Mouse (Mus musculus) embryo, embryonic 11.5 days (tissue): Measurements from ENCODE around the gene Nek8.
A peak's percentile ranks its signal among the peaks of the same experiment; 100 is the strongest.

Experiments used
- DNase-seq: peaks from one replicate; pipeline ENCODE4 v3.0.0-alpha.2; 2012; ENCODE audit warnings: low read depth, low spot score

Gene Nek8

DNA sequence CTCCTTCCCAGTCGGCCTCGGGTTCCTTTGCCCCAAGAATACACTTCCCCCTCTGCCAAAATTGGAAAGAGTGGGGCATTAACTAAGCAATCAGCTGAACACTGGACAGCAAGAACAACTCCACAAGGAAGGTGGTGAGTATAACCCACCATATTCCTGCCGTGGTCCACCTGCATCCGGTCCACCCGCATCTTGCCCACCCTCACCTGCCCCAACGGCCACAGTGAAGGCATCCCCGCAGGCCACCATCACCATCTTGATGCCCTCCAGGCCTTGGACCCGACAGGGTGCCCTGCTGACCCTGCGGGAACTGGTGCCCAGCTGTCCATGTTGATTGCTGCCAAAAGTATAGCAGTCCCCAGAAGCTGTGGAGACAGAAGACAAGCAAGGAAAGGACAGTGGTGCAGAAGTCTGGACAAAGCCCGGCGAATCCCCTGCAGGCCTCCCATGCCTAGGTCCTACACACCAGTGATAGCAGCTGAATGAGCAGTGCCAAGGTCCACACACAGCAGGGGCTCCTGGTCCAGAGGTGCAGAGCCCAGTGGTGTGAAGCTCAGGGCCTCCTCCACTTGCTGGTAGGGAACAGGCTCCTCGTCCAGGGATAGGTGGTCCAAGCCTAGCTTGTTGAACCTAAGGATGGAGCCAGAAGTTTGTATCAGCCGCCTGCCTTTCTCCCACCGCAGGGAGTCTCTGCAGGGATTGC, 9.1 kb downstream of the Nek8 start:
- DNase-seq = no peak

DNA sequence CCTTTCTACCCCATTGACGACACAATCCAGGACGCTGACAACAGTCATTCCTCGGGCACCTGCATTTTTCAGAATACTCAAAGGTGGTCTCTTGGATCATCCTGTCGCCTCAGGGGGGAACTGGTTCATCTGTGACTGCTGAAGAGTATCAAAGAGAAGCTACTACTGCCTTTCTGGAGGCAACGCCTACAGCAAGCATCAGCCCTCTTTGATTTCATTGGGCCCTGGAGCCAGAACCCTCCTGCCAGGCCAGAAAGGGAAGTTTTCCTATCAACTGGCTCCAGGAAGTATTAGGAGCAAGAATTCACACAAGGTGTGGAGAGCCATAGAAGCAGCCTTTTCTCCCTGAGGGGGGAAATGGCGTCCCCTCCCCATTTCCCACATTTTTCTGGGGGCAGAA, 9.8 kb downstream of the Nek8 start:
- DNase-seq = no peak

DNA sequence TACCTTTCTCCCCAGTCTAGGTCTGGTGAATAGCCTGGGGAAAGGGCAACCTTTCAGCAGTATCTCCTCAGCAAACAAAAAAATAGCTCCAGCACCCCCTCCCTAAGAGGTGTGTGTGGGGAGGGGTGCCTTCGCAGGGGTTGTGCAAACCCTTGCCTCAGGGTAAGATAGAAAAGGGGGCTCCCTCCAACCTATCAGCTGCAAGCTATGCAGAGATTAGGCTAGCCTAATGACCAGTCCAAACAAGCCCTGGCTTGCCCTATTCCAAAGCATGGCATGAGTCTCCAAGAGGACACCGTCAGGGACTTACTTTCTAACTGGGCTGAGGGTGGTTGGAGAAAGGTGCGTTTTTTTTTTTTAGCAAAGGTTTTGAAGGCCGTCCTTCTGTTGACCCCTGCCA, 10.3 kb downstream of the Nek8 start:
- no peak for DNase-seq

DNA sequence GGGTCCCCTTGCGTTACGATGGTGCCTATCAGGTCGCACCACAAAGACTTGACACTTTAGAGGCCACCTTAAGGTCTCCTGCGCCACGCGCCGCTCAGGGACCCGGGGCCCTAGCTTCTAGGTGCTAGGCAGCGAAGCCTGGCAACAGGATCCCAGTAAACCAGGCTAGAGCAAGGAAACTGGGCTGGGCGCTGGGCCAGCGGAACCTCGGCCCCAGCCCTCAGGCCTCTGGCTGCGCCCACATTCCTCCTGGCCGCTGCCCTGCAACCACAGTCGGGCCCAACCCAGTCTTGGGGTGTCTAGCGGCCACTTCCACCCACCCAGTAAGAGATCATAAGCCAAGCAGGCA, 10.7 kb downstream of the Nek8 start:
- DNase-seq = no peak

DNA sequence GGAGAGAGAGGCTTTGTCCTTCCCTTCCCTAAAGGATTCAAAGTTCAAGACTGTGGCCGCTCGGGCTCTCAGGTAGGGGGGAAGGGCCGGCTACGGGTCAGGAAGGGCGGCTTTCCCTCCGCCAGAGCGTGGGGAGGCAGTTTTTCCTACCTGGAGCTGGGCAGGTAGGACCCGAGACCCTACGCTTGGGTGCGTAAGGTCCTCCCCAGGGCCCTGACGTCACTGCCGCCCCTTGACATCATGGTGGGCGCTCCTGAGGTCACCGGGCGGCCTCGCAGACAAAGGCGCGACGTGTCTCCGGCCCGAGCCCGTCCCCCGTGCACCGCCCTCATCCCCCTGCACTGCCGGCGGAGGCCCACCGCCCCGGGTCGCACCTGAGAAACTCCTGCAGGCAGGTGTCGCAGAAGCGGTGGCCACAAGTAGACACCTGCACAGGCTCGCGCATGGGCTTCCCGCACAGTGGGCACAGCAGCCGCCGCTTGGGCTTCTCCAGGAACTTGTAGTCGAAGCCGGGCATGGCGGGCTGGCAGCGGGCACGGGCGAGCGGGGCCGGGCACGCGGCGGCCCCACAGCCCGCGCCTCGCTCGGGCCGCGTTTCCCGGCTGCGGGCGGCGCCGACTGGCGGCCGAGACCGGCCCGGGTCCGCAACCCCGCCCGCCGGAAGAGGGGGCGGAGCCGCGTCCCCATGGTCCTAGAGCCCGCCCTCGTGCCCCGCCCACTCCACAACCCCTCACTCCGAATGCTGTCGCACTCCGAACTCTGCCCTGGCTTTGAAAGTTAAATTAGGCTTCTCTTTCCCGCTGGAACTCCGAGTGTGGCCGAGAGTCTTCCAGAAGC, 11.3 kb downstream of the Nek8 start, which contains the start of gene Traf4:
Gene Traf4, minus strand, starts transcription at position 666 of the 837 bp plus-strand sequence.
- peak; percentile 82 for DNase-seq

DNA sequence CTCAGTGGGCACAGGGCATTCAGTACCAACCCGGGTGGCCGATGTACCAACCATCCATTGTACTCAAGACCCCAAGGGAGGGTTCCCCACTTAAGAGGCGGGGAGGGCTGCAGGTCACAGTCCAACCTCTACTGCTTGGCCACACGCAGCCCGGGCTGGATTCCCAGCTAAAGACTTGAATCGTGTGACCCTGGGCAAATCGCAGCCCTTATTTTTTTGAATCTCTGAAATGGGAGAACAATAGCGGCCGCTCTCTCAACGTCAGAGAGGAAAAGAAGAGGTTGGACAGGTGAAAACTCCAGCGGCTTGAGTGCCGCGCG, 11.9 kb downstream of the Nek8 start:
- no peak for DNase-seq

DNA sequence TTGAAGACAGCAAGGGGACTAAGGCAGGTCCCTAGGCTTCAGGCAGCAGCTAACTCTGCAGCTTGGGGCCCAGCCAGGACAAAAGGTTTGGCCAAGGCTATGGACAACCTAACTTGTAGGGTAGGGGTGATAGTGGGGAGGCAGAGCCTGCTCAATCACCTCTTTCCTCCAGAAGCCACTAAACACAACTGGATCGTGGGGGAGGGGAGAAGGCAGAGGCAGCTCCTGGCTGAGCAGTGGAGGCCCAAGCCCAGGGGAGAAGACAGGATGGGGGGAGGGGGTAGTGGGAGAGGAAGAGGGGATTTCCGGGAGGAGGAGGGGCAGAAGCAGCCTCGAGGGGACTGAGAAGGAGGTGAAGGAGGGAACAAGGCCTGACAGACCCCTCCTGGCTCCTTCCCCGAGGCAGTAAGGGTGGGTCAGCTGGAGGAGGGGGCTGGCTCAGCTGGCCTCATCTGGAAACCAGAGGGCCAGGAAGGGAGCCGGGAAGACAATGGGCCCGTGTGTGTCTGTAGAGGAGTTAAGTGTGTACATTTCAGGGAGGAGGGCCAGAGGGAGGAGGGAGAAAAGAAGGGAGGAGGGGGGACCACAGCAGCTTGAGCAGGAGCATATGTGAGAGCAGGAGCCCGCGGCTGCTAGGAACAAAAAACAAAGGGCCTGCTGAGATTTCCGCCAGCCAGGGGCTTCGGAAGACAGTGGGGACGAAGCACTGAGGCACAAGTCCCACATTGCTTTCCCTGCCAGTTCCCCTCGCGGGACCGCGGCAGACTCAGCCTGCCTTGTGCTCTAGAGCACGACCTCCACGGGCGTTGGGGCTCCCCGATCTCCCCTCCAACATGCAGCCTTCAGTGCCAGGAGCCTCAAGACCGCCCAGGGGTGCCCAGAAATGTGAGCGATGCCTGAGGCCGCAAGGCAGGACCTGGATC, 12.5 kb downstream of the Nek8 start:
- peak; percentile 73 for DNase-seq

DNA sequence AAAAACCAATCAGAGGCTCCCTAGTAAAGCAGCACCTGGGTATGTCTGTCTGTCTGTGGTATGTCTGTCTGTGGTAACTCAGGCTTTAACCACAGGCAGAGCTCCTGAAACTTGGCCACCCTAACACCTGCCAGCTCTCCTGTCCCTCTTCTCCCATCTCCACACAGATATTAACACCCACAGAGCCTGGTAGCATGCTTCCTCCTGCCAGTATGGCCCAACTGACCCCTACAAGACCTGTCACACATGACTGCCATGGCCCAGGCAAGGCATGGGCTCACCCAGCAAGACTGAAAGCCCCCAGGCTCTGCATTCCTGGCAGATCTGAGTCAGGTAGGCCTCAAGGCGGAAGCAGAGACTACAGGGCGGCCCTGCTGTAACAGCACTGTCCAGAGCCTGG, 13.4 kb downstream of the Nek8 start:
- DNase-seq = no peak

DNA sequence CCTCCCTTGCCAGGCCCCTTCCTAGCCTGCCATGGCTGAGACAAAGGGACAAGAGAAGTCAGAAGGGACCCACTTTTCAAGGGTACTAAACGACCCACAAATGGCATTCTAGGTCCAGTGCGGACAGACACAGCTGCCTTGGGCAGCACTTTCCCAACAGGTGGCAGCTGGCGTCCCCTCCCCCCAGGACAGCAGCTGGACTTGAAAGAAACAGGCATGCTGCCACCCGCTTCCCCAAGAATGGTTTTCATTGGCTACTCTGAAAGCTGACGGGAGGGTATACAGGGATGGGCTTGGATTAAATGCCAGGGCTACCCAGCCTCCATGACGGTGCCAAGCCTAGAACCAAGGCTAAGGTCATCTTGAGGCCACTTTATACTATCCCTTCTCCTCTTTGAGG, 14.0 kb downstream of the Nek8 start:
- no peak for DNase-seq

DNA sequence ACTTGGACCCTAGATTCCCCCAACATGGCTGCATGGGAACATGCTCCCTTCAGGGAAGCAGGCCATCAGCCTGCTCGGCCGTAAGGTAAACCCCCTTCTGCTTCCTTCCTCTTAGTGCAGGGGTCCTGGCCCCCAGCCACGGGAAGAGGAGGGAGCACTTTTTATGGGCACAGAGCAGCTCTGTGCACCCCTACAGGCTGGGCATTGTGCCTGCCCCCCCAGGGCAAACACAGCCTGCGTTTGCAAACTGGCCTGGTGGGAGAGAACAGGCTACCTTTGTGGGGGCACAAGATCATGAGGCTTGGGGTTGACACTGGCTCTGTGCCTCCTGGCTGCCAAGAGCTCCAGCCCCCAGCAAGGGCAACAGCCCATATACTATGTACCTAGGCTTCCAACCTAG, 14.5 kb downstream of the Nek8 start:
- DNase-seq = no peak

DNA sequence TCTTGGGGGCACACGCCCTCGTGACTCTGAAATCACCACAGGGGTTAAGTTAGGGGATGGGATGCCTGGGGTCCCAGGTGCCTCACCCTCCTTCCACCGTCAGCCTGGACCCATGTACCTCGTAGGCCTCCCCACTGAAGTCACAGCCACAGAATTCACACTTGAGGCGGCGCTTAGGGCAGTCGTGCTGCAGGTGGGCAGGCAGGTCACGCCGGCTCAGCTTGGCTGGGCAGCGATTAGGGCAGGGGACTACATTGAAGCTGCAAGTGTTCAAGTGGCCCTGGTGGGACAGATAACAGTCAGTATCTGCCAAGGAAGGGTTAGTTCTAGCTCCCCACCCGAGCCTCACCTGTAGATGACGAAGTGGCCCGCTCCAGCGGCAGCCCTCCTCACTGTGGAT, 15.3 kb downstream of the Nek8 start:
- no peak for DNase-seq

DNA sequence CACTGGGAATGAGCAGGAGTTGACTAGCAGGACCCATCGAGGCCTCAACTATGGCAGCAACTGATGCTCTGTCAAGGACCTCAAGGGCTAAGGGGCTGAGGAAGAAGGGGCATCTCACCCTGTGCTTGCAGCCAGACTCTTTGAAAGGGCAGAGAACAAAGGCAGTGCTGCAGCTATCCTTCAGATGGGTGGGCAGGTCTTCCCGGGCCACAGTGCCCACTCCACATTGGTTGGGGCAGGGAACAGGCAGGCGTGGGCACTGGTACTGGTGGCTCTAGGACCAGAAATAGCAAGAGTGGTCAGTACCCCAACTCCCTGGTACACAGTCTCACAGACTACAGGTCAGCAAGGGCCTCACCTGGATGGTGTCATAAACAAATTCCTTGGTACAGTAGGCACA, 15.8 kb downstream of the Nek8 start:
- no peak for DNase-seq

DNA sequence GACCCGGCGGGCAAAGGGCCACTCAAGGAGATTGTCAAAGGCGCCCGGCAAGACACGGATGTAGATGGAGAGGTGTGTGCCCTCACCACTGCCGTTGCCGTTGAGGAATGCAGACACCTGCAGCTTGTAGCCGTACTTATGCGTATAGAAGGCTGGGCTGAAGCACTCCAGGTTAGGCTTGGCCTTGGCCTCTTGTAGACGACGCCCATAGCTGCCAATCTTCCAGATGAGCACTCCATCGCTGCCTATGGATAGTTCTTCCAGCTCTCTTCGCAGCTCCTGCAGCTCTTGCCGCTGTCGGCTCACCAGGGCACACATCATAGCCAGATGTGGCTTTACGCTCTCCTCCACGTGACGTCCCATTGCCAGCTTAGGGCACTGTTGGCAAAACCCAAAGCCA, 16.3 kb downstream of the Nek8 start:
- DNase-seq = no peak

DNA sequence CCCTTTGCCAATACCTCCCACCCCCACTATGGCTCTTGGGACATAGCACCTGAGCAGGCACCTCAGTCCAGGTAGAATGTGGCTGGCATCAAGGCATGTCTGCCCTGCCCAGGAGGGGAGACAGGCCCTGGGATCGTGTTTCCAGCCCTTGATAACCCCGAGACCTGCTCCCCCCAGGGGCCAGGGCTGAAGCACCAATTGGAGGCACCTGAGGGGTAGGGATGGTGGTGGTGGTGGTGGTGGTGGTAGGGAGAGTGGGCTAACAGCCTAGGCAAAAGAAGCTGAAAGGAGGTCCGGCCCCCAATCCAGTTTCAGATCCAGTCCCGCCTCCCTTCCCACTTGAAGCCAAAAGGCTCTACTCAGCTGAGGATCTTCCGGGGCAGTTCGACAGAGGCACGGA, 16.9 kb downstream of the Nek8 start:
- DNase-seq = no peak

DNA sequence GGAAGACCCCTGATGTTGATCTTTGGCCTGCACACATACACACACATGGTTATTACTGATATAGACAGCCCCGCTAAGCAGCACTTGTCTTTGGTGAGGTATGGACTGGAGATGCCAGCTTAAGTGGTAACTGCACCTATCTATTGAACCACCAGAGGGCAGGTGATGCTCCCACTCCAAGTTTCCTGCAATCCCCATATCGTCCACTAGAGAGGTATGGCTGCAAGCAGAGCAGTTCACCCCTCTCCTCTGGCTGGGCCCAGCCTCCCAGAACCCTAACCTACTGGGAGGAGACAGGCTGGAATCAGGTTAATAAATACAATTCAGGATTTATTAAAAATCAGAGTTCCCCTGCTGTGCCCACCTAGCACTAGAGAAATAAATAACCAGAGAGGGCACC, 17.4 kb downstream of the Nek8 start:
- DNase-seq = peak; percentile 75

DNA sequence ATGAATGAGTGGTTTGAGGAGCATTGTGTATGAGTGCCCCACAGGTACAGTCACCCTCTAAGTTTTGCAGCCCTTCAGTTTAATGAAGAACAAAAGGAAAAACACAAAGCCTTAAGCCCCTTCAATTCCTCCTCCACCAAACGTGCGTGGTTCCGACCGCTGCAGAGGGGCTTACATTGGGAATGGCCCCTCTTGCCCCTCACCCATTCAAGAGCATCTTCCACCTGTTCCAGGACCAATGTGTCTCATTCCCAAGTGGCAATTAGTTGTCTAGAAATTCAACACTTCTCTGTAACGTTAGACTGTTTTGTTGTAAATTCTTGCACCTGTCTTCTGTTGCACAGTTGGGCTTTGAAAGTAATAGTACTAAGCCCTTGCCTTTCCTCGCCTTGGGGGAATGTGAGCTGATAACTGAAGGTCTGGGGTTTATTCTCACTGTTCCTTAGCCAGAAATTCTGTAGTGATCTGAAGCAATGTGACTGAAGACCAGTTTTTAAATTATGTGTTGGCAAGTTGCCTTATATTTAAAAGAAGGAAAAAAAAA, 20.2 kb downstream of the Nek8 start:
- DNase-seq = no peak

DNA sequence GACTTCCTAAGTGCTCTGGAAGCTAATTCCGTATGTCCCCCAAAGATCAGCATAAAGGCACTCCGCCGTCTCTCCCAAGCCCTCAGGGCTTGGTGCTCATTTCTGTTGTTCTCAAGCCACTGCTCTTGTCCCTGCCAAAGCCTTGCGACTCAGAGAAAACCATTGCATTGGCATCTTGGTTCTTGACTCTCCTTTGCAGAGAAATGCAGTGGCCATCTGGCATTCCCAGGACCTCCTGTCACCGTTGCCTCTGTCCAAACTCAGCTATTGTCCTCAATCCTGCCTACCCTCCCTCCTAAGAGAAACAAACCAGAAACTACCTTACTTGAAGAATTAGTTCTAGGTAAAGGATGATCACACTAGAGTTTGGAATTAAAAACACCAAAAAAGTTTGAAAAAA, 20.8 kb downstream of the Nek8 start:
- no peak for DNase-seq

DNA sequence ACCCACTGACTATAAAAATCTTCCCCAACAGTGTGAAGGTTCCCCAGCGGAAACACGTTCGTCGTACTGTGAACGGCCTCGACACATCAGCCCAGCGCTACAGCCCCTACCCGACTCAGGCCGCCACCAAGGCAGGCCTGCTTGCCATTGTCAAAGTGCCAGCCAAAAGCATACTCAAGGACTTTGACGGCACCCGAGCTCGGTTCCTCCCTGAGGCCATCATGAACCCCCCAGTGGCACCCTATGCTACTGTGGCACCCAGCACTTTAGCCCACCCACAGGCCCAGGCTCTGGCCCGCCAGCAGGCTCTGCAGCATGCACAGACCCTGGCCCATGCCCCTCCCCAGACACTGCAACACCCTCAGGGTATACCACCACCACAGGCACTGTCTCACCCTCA, 22.7 kb downstream of the Nek8 start:
- DNase-seq = no peak

DNA sequence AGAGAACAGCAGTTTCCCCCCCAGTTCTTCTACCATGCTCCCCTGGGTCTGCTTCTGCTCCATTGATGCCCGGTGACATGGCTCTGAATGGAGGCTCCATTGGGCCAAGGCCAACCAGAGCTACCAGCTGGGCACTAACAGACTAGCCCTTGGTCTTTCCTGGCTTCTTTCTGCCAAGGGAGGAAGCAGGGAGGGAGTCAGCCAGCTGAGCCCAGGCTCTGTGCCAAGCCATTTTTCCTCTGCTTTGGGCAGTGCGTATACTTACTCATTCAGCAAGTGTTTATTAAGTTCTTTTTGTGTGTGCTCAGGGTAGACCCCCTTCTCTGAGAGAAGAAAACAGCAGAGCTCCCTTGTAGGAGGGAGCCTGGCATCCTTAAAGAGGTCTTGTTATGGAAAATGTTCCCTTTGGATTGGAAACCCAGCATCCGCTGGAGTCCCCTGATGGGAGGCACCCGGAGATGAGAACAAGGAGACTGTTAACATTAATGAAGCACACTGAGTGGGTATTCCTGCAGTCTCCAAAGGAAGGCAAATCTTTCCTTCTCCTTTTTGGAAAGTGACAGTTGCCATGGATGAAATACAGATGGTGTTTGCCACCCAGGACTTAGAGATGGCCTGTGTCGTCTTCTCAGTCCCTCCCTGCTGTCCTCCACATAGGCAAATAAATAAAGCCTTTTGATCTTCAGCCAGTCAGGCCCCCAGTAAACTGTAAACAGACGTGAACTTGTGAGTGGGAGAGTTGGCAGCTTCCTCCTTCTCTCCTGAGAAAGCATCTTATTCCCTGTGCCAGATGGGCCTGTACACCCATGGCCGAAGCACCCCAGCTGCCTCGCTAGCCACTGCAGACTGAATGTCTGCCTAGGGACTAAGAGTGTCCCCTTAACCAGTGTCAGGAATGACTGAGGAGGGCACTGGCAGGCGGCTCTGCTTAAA, 23.9 kb downstream of the Nek8 start:
- no peak for DNase-seq

DNA sequence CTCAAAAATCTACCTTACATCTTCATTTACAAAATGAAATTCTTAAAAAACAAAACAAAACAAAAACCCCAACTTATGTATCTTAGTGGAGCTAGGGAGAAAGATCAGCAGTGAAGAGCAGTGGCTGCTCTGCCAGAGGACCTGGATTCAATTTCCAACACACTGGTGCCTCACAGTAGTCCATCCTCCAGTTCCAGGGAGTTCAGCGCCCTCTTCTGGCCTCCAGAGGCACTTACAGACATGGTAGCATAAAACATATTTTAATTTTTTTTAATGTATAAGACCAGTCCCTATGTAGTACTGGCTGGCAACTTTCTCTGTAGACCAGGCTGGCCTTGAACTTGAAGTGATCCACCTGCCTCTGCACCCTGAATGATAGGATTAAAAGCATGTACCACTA, 25.3 kb downstream of the Nek8 start:
- no peak for DNase-seq
